Mouse (Mus musculus) hindbrain, embryonic 16.5 days (tissue): ENCODE measurements around the gene Mog. TPM values are rescaled to one million over a fixed set of nuclear protein-coding genes. Genes with fewer than 3 reads are reported as not detected.

Experiments used
- ATAC-seq: fragments of 200-750 bp; cut with Nextera tagmentation; 2 replicates; pipeline ENCODE4 v1.8.0; 2017; ENCODE audit warnings: moderate TSS enrichment, moderate library complexity
- H3K27ac ChIP-seq: fragments of 300-500 bp; sonication (generic); 2 replicates; pipeline ENCODE4 v1.5.1; 2014; ENCODE audit warnings: low read depth, mild to moderate bottlenecking, control low read depth, low read length, moderate library complexity
- H3K27me3 ChIP-seq: fragments of 300-500 bp; sonication (generic); replicated peaks from 2 replicates; pipeline ENCODE4 v1.6.1; 2014; ENCODE audit warnings: low read length; ENCODE audit not compliant: control insufficient read depth, insufficient read depth
- H3K36me3 ChIP-seq: fragments of 300-500 bp; sonication (generic); 2 replicates; pipeline ENCODE4 v1.6.1; 2014; ENCODE audit warnings: mild to moderate bottlenecking, low read length, moderate library complexity, mixed read lengths; ENCODE audit not compliant: control insufficient read depth, insufficient read depth
- H3K4me1 ChIP-seq: fragments of 300-500 bp; sonication (generic); 2 replicates; pipeline ENCODE4 v1.6.1; 2014; ENCODE audit warnings: low read depth, low read length; ENCODE audit not compliant: control insufficient read depth, insufficient read depth
- H3K4me2 ChIP-seq: fragments of 300-500 bp; sonication (generic); 2 replicates; pipeline ENCODE4 v1.6.1; 2014; ENCODE audit warnings: mild to moderate bottlenecking, low read length, control low read depth, moderate library complexity
- H3K4me3 ChIP-seq: fragments of 300-500 bp; sonication (generic); 2 replicates; pipeline ENCODE4 v1.5.1; 2014; ENCODE audit warnings: mild to moderate bottlenecking, low read length, control low read depth, moderate library complexity
- H3K9ac ChIP-seq: fragments of 300-500 bp; sonication (generic); 2 replicates; pipeline ENCODE4 v1.6.1; 2014; ENCODE audit warnings: low read depth, mild to moderate bottlenecking, control low read depth, low read length, moderate library complexity
- H3K9me3 ChIP-seq: fragments of 300-500 bp; sonication (generic); 2 replicates; pipeline ENCODE4 v1.6.1; 2014; ENCODE audit warnings: mild to moderate bottlenecking, low read length, moderate library complexity; ENCODE audit not compliant: control insufficient read depth
- WGBS: fragments of 180-500 bp; shearing (Covaris S2); extraction: QIAGEN DNeasy Blood & Tissue Kit; methylation state at CpG from one replicate; pipeline ENCODE4 v1.1.7; 2014; 5-methylcytosine and 5-hydroxymethylcytosine counted together
- polyA plus RNA-seq: library from polyadenylated mRNA; unstranded; fragments of >200 nt; fragmentation: Nextera tagmentation; extraction: Ambion mirVana; gene quantifications from 2 replicates; pipeline ENCODE4 v1.2.1, GENCODE M21; 2015

Mog gene
- polyA plus RNA-seq, 1 experiment from 2014 or later, result 1.6 TPM

GRCm38 (mm10) chr17:36971172-36971850, 51.9 kb downstream of the Mog start:
- H3K4me3 ChIP-seq, result no peak overlapping the region
- H3K9ac ChIP-seq, result no peak overlapping the region
- H3K9me3 ChIP-seq, result no peaks in the 10 kb centered on the region
- H3K4me1 ChIP-seq, result no peaks in the 10 kb centered on the region
- ATAC-seq, result no peak
- H3K36me3 ChIP-seq, result no peaks in the 10 kb centered on the region
- no peak overlapping the region for H3K4me2 ChIP-seq
- no peaks in the 10 kb centered on the region for H3K27me3 ChIP-seq
- WGBS, result 82% methylated on average over 6 of the region's 6 CpGs
- H3K27ac ChIP-seq, result no peak overlapping the region

GRCm38 (mm10) chr17:36970316-36970890, 52.8 kb downstream of the Mog start:
- Histone ChIP-seq H3K4me2 (no peak overlapping the region), H3K9me3 (no peaks in the 10 kb centered on the region), H3K36me3 (no peaks in the 10 kb centered on the region), H3K27me3 (no peaks in the 10 kb centered on the region), H3K4me1 (no peaks in the 10 kb centered on the region), H3K4me3 (no peak overlapping the region), H3K9ac (no peak overlapping the region), H3K27ac (no peak overlapping the region)
- WGBS, result 83% methylated on average over 14 of the region's 14 CpGs
- no peak for ATAC-seq

GRCm38 (mm10) chr17:36966875-36967274, 56.3 kb downstream of the Mog start:
- Histone ChIP-seq H3K9ac (no peak overlapping the region), H3K36me3 (no peaks in the 10 kb centered on the region; the same call in 1 of the 2 replicates), H3K27ac (no peak overlapping the region), H3K9me3 (no peaks in the 10 kb centered on the region), H3K4me2 (no peak overlapping the region), H3K4me3 (no peak overlapping the region), H3K4me1 (no peaks in the 10 kb centered on the region), H3K27me3 (no peaks in the 10 kb centered on the region)
- no peak for ATAC-seq
- 80% methylated on average over 1 of the region's 1 CpGs for WGBS

- H3K9ac ChIP-seq, result no peak overlapping the region
- WGBS, result 62% methylated on average over 1 of the region's 1 CpGs
- no peak overlapping the region for H3K27ac ChIP-seq
- no peak overlapping the region for H3K4me2 ChIP-seq
- peaks cover 16% of the 10 kb centered on the region for H3K4me1 ChIP-seq
- H3K27me3 ChIP-seq, result no peaks in the 10 kb centered on the region
- ATAC-seq, result no peak
- no peaks in the 10 kb centered on the region for H3K9me3 ChIP-seq
- H3K4me3 ChIP-seq, result no peak overlapping the region
- no peaks in the 10 kb centered on the region; the same call in 1 of the 2 replicates for H3K36me3 ChIP-seq
Measured at GRCm38 (mm10) chr17:36961125-36961524, 62.1 kb downstream of the Mog start.

Other genes starting within 250 kb of the Mog start
- not detected in 2 replicates for gene H2-M10.6, start 211.2 kb downstream of the Mog start, polyA plus RNA-seq
- gene Trim26, start 186.3 kb downstream of the Mog start, polyA plus RNA-seq, result 49.5 and 53.8 TPM in 2 replicates
- 0.90 and 1.1 TPM in 2 replicates for gene Trim15, start 156.2 kb downstream of the Mog start, polyA plus RNA-seq
- 0.78 and 1.2 TPM in 2 replicates for gene Trim10, start 153.8 kb downstream of the Mog start, polyA plus RNA-seq
- gene Trim40, start 133.3 kb downstream of the Mog start, polyA plus RNA-seq, result 0.08 TPM in 1 of 2 replicates, not detected in the other
- gene Trim31, start 125.3 kb downstream of the Mog start, polyA plus RNA-seq, result not detected in 2 replicates
- gene Rnf39, start 80.5 kb downstream of the Mog start, polyA plus RNA-seq, result 1.6 and 2.6 TPM in 2 replicates
- gene Ppp1r11, start 71.7 kb downstream of the Mog start, polyA plus RNA-seq, result 156 and 165 TPM in 2 replicates
- gene Znrd1, start 64.8 kb downstream of the Mog start, polyA plus RNA-seq, result 48.8 and 51.7 TPM in 2 replicates
- 4.5 and 5.6 TPM in 2 replicates for gene Znrd1as, start 64.8 kb downstream of the Mog start, polyA plus RNA-seq
- 0.36 and 0.50 TPM in 2 replicates for gene 2410137M14Rik, start 42.2 kb downstream of the Mog start, polyA plus RNA-seq
- 2.4 and 2.6 TPM in 2 replicates for gene H2-M5, start 33.9 kb downstream of the Mog start, polyA plus RNA-seq
- gene Zfp57, start 22.2 kb downstream of the Mog start, polyA plus RNA-seq, result 206 and 224 TPM in 2 replicates
- 82.9 and 85.5 TPM in 2 replicates for gene Gabbr1, start 22.6 kb upstream of the Mog start, polyA plus RNA-seq
- 0.09 TPM in 1 of 2 replicates, not detected in the other for gene Olfr90, start 65.1 kb upstream of the Mog start, polyA plus RNA-seq
- not detected in 2 replicates for gene Olfr91, start 74.9 kb upstream of the Mog start, polyA plus RNA-seq
- not detected in 2 replicates for gene Olfr92, start 96.7 kb upstream of the Mog start, polyA plus RNA-seq
- not detected in 2 replicates for gene Olfr93, start 138.1 kb upstream of the Mog start, polyA plus RNA-seq
- gene Ubd, start 170.5 kb upstream of the Mog start, polyA plus RNA-seq, result not detected in 2 replicates
- gene Olfr94, start 177.6 kb upstream of the Mog start, polyA plus RNA-seq, result 0.20 TPM in 1 of 2 replicates, not detected in the other
- gene Olfr95, start 189.7 kb upstream of the Mog start, polyA plus RNA-seq, result not detected in 2 replicates
- not detected in 2 replicates for gene Olfr96, start 196.7 kb upstream of the Mog start, polyA plus RNA-seq
- gene Olfr97, start 213.9 kb upstream of the Mog start, polyA plus RNA-seq, result not detected in 2 replicates
- gene Olfr98, start 240.4 kb upstream of the Mog start, polyA plus RNA-seq, result not detected in 2 replicates
- gene H2-M3, start 246.8 kb upstream of the Mog start, polyA plus RNA-seq, result 1.5 and 1.6 TPM in 2 replicates